Mouse (Mus musculus) ovary, adult 18-20 months (tissue): ENCODE measurements around the gene Wdfy3.
A peak's percentile ranks its signal among the peaks of the same experiment; 100 is the strongest.
"Not testable (repeated sequence)": the region's sequence is repeated elsewhere in the genome, so short reads cannot be mapped to it uniquely, and the experiment has no call there.

Experiments used
- DNase-seq: peaks from one replicate; pipeline ENCODE4 v3.0.0; 2022; ENCODE audit warnings: low spot score, mixed read lengths

Wdfy3 gene

DNA sequence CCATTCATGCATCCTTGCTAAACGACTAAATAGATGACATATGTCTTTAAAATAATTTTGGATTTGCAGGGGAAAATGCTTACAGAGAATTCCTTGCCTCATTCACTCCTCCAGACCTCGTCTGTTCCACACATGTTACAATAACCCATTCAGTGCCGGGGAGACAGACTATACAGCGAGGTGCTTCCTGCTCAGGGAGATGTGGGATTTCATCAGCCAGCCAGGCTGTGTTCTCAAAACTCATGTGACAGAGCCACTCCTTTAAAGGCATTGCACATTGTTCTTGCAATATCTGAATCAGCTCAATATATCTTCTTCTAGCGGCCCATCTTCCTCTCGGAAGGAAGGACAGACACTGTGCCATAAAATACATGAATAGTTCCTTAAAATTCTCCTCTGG, 70.8 kb downstream of the Wdfy3 start:
- no peak for DNase-seq

DNA sequence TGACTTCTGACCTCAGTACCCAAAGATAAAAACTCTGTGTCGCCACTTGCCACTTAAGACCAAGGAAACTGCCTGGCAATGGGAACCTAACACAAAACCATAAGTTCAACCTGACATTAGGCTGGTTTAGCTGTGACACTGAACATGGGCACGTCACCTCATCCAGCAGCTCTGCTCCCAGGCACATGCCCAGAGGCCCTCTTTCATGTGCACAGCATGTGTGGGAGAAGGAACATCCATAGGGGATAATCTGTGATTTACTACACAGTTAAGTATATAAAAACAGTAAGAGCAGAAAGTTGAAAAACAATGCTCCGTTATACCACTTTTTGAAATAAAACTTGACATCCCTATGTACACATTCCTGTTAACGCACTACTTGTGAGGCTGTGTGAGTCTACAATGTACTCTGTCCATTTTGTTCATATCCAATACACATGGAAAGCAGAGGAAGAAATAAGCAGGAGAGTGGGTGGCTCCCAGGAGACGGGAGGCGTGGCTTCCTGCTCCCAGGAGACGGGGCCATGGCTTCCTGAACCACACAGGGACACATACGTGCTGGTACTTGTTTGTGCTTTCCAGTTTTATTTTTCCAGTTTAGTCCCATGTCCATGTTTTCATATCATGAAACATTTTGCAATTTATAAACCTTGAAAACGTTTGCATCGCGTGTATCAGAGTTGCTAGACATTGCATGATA, 73.5 kb downstream of the Wdfy3 start:
- DNase-seq: no peak

DNA sequence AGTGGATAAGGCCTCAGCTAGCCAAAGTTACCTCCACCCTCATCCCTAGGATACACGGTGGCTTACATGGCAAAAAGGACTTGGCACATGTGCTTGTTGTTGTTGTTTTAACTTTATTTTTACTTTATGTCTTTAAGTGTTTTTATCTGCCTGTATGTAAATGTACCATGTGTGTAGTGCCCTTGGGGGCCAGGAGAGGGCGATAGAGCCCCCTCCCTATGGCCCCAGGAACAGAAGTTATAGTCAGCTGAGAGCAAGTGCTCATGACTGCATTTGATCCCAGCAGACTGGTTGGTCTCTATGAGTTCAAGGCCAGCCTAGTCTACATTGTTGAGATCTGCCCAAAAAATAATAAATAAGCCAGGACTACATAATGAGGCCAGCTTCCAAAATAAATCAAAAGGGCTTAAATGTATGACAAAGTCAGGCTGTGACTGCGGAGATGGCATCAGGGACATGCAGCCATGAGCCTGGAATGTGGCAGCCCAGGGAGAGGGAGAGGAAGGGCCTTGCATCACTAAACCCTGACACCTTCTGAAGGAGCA, 74.2 kb downstream of the Wdfy3 start:
- DNase-seq: no peak

- no peak for DNase-seq
Measured at GRCm38 (mm10) chr5:101993996-101994395, 75.7 kb downstream of the Wdfy3 start.

DNA sequence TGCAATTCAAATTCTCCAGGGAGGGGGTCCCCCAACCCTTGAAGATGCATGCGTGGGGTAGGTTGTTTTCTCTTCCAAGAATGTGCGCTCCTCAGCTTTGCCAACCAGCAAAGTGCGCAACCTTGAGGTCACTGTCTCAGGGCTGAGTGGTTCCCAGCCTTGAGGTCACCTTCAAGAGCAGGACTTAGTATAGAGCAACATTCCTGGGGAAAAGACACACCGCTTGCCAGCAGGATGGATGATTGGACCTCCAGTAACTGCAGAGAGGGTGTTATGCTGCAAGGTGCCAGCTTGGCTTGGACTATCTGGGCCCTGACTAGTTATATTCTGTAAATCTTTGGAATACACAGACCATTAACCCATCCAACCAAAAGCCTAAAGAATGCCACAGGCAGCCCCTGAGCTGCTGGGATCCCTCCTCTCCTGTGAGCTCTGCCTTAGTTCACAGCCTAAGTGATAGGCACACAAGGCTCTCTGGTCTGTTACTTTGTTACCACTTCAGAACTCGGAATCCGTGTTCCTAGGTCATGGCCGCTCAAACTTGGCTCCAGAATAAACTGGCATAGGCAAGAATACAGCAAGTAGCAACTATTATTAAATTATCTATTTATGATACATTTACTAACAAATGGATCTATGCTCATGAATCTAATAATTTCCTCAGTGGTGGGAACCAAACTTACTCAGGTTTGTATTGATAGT, 76.6 kb downstream of the Wdfy3 start:
- peak; percentile 7 for DNase-seq

GRCm38 (mm10) chr5:101990298-101990845, 79.3 kb downstream of the Wdfy3 start:
- no peak for DNase-seq

DNA sequence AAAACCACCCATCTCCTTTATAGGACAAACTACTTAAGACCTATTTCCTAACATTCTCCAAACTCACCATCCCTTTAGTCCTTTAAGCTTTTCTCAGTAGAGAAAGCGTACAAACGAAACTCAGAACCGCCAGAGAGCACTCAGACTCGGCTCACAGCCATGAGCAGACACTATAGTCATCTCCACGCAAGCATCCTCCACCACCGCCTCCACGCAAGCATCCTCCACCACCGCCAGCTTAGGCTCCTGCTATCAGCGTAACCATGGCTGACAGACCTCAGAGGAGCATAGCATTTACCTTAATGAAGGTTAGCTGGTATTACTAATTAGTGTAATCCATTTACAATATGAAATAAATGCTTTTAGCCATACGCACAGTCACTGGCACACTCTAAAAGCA, 81.2 kb downstream of the Wdfy3 start:
- no peak for DNase-seq

GRCm38 (mm10) chr5:101986694-101987093, 83.0 kb downstream of the Wdfy3 start:
- no peak for DNase-seq

DNA sequence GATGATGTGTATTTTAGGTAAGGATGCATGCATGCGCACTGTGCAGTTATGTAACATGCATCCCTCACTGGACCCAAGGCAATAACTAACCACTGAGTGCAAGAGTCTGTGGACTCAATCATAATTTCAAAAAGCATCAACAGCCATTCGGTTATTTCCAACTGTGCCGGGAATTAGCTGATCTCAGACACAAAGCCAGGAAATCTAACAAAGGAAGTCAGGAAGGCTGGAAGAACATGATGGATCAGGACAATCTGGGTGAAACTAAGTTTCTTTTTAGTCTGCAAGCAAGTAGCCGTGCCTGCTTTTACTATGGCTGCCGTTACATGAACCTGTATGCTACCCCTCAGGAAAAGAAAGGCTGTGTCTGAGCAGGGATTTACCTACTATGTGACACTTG, 87.5 kb downstream of the Wdfy3 start:
- no peak for DNase-seq

GRCm38 (mm10) chr5:101979594-101979993, 90.1 kb downstream of the Wdfy3 start:
- DNase-seq: no peak

GRCm38 (mm10) chr5:101972594-101972993, 97.1 kb downstream of the Wdfy3 start:
- DNase-seq: not testable (repeated sequence)

- no peak for DNase-seq
Measured at GRCm38 (mm10) chr5:101968153-101968851, 101.4 kb downstream of the Wdfy3 start.

GRCm38 (mm10) chr5:101967832-101968152, 101.9 kb downstream of the Wdfy3 start:
- no peak for DNase-seq

GRCm38 (mm10) chr5:101962824-101963223, 106.9 kb downstream of the Wdfy3 start:
- no peak for DNase-seq

DNA sequence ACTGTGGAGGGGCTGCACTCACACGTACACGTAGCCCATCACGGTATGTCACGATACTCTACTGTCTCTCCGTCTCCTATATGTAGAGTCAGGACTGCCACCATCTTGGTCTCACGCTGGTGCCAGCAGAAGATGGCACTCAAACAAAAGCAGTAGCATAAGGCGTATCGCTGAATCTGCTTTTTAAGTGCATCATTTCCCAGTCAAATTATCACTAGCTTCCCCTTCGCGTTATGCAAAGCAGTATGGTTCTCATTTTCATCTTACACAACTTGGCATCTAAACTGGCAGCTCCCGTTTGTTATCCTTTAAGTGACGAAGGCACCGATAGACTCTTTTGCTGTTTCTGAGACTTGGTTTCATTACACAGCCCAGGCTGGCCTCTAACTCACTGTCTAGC, 110.4 kb downstream of the Wdfy3 start:
- no peak for DNase-seq

- no peak for DNase-seq
Measured at GRCm38 (mm10) chr5:101958941-101959340, 110.8 kb downstream of the Wdfy3 start.

DNA sequence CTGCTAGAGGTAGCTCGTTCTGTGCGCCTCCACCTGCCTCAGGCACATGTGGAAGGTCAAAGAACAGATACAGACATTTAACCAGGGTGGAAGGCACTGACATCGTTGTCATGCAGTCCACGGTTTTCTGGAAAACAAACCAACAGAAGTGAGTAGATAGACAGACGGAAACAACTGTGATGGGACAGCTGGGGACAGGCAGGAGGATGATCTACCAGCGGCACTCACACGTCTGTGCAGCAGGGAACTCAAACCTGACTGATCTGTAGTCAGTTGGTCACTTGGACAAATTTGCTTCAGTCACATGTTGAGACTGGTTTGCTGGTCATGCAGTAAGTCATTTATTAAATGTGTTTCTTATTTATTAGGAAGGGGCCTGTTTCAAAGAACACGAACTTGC, 112.3 kb downstream of the Wdfy3 start:
- no peak for DNase-seq

GRCm38 (mm10) chr5:101954393-101955340, 115.1 kb downstream of the Wdfy3 start:
- DNase-seq: no peak

- DNase-seq: no peak
Measured at GRCm38 (mm10) chr5:101951918-101952317, 117.8 kb downstream of the Wdfy3 start.

DNA sequence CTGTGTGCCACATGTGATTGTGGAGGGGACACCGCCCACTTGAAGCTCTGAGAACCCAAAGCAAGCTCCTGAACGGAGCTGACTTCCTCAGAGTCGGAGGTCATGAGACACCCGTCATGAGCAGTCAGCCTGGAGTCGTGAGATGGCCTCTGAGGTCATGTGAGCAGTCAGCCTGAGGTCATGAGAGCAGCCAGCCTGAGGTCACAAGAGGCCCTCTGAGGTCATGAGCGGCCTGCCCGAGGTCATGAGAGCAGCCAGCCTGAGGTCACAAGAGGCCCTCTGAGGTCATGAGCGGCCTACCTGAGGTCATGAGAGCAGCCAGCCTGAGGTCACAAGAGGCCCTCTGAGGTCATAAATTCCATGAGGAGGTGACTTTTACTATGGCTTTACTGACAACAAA, 120.4 kb downstream of the Wdfy3 start:
- no peak for DNase-seq

- no peak for DNase-seq
Measured at GRCm38 (mm10) chr5:101948641-101949040, 121.1 kb downstream of the Wdfy3 start.

DNA sequence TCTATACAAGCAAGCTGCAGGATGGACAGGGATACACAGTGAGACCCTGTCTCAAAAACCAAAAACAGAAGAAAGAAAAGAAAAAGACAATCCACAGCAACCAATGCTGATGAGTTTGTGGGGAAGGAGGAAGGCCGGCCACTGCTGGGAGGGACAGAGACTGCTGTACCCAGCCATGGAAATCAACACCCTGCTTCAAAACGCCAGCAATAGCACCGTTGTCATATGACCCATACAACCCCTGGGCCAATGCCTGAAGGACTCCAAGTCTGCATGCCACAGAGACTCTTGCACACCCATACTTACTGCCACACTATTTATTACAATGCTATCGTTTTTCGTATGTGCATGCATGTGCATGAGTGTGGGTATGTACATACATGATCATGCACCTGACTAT, 124.0 kb downstream of the Wdfy3 start:
- DNase-seq: no peak
